Mouse (Mus musculus) inflammation-experienced regulatory T-cells, adult 6 months (primary cell): Measurements from ENCODE around the gene Atp1a3. TPM values are rescaled to one million over a fixed set of nuclear protein-coding genes. Genes with fewer than 3 reads are reported as not detected.

Experiments
- ATAC-seq: one replicate; pipeline ENCODE4 v1.8.0; 2017
- polyA plus RNA-seq, 3 experiments: library from polyadenylated mRNA; unstranded; fragments of 100-300 nt; shearing (Covaris generic); gene quantifications; one replicate each; pipeline ENCODE4 v1.2.1; 2017

Gene Atp1a3
- polyA plus RNA-seq, 3 experiments from 2014 or later, result 0.62 to 3.6 (median 3.4) TPM

DNA sequence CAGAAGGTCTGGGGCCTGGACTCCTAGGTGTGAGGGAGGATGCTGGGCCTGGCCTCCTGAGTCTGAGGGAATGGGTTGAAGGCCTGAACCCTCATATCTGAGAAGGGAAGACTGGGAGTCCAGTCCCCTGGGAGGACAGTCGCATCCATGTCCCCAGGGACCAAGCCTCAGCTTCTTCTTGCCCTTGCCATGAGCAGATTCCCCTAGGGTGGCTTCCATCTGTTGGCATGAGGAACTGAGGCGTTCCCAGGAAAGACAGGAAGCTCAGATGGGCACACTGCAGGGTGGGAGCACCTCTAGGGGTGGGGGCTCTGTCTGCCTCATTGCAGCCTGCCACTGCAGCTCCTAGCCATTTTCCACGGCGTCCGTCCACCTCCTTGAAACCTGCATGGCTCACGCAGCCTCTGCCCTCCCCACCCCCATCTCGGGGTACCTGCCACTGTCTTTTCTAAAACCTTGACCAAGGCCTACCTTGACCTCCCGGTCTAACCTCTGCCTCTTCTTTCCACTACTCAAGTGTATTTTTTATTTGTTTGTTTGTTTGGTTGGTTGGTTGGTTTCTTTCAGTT, 1.9 kb downstream of the Atp1a3 start:
- ATAC-seq, result no peak

DNA sequence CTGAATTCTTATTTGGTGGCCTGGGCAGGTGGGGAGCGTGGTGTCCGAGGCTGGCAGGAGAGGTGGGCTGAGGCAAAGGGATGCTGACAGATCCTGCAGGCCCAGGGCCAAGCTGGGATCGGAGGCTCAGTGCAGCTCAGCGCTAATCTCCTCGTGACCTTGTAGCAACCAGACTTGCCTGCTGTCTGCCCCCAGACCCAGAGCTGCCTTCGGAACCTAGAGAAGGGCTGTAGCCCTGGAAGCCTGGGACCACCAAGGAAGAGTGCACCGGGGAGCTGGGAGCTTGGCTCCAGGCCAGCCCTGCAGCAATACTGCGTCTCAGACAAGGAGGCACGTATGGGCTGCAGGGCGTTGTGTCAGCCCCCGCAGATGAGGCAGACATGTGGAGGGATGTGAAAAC, 2.5 kb downstream of the Atp1a3 start:
- no peak for ATAC-seq

DNA sequence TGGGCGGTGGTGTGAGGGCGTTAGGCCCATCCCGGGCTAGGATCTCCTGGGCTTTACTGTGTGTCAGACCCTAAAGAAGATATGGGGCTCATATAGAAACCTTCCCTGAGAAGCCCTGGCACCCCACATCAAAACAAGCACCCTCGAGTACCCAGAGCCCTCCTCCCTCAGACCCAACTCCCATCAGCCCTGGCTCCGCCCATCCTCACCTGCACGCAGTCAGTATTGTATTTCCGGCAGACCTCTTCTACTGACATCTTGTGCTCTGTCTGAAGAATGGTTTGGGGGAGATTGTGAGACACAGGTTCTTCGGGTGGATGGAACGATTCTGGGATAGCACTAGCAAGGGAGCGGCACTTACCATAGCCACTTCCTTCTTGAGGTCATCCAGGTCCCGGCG, 5.0 kb downstream of the Atp1a3 start:
- peak; percentile 82 for ATAC-seq

DNA sequence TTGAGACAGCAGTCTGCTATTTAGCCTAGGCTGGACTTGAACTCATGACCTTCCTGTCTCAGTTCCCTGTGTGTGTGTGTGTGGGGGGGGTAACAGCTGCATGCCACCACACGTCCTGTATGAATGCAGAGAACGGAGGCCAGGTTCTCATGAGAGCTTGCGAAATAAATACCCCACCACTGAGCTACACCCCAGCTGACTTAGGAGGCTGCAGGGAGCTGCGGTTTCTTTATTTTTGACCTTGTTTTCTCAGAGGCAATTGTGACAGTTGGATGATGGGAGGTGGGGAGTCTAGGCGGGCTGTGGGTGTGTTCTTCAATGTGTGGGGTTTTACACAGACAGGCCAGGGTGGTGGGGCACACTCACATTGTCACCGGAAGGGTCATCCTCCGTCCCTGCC, 5.5 kb downstream of the Atp1a3 start:
- ATAC-seq, result peak; percentile 44

DNA sequence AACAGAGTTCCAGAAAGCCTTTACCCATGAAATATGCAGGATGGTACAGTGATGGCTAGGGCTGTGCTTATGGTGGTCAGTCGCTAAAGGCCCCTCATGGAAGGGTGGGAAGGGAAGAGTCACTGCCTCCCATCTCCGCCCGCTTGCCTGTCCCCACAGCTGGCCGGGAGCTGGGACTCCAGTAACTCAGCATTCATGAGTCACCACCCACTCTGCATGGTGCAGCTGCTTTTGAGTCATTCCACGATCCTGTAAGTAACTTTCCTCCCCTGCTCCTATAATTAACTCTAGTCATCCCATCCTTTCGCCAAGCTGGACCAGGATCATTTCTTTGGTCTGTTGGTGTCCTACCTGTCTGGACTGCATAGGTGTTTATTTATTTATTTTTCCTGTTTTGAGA, 12.7 kb downstream of the Atp1a3 start:
- no peak for ATAC-seq

DNA sequence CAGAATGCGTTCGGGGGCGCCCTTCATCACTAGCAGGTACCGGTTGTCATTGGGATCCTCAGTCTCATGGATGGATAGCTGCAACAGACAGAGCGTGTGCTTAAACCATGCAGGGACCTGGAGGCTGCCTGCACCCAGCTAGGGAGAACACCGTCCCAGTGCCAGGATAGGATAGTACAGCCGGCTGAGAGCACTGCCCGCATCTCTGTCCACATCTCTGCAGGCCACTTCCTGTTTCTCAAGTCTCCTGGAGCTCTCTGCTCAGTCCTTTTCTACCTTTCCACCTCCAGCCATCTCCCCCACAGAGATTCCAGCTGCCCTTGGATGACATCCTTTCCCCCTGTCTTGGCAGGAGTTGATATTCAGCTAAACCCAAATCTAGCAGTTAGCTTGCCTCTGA, 15.3 kb downstream of the Atp1a3 start:
- no peak for ATAC-seq

DNA sequence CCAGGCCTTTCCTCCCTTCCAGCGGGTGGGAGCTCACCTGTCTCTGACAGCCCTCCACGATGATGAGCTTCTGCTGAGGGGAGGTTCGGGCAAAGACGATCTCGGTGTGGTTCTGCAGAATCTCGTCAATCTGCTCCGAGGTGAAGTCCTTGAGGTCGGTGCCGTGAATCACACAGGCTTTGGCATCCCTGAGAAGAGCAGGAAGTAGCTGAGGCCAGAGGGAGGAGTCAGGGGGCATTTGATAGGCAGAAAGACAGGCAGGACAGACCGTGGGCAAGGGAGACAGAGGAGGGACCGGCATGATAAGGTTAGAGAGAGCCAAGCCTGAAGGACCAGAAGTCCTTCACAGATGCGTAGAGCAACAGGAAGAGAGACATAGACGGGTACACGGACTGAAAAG, 17.8 kb downstream of the Atp1a3 start:
- ATAC-seq, result no peak

DNA sequence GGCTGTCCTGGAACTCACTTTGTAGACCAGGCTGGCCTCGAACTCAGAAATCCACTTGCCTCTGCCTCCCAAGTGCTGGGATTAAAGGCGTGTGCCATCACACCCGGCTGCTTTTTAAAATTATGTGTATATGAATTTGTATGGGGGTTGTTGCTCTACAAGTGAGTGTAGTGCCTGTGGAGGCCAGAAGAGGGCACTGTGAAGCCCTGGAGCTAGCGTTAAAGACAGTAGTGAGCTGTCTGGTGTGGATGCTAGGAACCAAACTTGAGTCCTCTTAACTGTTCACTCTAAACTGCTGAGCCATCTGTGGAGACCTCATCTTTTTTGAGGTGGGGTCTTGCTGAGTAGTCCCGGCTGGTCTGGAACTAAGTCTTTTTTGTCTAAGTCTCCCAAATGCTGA, 20.0 kb downstream of the Atp1a3 start:
- no peak for ATAC-seq

DNA sequence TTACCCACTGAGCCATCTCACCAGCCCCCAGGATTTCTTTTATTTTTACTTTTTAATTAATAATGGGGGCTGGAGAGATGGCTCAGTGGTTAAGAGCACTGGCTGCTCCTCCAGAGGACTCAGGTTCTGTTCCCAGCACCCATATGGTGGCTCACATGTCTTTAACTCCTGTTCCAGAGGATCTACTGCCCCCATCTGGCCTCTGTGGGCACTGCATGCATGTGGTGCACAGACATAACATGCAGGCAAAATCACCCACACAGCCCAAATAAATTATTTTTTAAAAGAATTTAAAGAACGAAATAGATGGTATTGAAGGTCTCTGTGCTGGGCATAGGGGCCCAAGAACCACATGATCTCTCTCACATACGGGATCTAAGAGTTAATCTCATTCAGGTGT, 21.5 kb downstream of the Atp1a3 start:
- ATAC-seq, result no peak

DNA sequence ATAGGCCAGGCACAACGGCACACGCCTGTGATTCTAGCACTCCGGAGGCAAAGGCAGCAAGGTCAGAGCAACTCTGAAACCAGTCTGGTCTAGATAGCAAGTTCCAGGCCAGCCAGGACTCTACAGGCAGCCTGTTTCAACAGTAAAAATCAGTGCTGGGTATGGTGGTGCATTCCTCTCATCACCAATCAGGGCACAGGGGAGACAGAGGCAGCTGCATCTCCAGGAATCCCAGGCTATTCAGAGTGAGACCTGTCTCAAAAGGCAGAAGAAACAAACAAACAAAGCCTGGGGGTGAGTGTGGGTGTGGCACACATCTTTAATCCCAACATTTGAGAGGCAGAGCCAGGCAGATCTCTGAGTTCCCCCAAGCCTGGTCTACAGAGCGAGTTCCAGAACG, 22.4 kb downstream of the Atp1a3 start:
- ATAC-seq, result no peak

DNA sequence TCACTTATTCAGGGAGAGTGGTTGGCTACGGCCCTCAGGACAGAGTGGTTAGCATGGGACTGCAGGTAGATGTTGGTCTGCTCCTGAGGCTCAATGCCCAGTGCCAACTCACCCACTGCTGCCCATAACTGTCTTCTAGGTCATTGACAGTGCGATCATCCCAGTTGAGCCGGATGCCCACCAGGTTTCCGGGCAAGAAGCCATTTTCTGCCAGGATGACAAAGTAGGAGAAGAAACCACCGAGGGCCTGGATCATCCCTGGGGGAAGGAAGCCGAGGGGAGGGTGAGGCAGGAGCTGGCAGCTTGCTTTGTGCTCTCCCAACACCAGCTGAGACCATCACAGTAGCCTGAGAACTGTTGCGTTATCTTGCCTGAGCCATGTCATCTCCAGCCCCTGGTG, 25.3 kb downstream of the Atp1a3 start:
- no peak for ATAC-seq

DNA sequence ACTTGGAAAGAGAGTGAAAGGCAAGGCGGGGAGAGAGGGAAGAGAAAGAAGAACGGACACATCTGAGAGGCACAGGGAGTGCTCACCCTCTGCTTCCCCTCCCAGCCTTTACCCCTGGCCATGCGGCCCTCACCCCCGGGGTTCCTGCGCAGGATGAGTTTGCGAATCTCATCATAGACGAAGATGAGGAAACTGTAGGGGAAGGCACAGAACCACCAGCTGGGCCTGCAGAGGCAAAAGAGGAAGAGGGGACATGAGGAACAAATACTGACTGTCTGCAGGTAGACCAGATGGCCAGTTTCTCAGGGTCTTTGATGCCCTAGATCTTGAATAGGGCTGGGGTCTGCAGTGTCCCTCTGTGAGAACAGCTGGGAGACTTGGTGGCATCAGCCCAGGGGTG, 27.0 kb downstream of the Atp1a3 start:
- no peak for ATAC-seq

DNA sequence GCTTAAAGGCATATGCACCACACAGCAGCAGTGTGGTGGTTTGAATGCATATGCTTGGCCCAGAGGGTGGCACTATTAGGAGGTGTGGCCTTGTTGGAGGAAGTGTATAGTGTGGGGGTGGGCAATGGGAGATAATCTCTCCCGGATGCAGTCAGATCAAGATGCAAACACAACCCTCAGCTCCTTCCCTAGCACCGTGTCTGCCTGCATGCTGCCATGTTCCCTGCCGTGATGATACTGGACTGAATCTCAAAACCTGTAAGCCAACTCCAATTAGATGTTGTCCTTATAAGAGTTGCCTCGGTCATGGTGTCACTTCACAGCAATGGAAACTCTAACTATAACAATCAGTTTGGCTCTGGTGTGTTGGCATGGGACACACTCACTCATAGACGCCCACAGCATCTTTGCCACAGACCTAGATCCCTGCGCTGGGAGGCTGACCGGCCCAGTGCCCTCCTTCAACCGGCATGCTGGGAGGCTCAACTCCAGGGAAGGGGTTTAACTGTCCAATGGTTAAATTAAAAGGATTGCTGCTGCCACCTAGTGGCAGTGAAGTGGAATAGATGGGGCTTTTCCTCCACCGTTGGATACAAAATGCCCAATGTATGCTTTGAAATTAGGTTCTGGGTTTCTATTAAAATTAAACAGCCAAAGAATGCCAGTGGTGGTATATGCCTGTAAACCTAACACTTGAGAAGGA, 30.7 kb downstream of the Atp1a3 start:
- peak; percentile 42 for ATAC-seq

DNA sequence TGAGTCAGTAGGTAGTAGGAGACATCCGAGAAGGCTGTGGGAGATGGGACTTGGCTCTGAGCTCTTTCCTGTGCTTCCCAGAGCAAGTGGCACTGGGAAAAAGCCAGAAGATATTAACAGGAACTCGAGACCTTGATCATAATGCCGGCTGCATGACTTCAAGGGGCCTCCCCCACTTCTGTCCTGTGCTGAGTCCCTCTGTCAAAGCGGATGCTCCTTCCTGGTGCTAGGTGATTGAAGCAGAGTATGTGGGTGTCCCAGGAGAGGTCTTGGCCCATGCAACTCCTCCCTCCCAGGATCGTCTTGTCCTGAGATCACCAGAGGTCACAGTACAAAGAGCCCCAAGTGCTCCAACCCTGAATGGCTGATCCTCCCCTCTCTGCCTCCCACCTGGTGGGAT, 31.9 kb downstream of the Atp1a3 start:
- ATAC-seq, result no peak

DNA sequence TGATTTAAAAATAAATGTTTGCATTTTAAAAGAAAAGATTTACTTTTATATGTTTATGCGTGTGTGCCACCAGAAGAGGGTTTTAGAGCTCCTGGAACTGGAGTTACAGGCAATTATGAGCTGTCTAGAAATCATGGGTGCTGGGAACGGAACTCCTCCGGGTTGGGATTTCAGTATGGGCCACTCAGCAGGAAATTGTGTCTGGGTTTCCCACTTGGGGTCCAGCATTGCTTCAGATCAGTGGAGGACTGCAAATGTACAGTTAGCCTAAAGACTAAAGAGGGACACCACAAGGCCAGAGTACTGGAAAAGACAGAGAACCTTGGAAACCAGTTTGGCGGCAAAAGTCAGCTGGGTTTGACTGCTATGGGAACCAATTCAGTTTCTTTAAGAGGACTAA, 32.5 kb downstream of the Atp1a3 start:
- ATAC-seq, result no peak

DNA sequence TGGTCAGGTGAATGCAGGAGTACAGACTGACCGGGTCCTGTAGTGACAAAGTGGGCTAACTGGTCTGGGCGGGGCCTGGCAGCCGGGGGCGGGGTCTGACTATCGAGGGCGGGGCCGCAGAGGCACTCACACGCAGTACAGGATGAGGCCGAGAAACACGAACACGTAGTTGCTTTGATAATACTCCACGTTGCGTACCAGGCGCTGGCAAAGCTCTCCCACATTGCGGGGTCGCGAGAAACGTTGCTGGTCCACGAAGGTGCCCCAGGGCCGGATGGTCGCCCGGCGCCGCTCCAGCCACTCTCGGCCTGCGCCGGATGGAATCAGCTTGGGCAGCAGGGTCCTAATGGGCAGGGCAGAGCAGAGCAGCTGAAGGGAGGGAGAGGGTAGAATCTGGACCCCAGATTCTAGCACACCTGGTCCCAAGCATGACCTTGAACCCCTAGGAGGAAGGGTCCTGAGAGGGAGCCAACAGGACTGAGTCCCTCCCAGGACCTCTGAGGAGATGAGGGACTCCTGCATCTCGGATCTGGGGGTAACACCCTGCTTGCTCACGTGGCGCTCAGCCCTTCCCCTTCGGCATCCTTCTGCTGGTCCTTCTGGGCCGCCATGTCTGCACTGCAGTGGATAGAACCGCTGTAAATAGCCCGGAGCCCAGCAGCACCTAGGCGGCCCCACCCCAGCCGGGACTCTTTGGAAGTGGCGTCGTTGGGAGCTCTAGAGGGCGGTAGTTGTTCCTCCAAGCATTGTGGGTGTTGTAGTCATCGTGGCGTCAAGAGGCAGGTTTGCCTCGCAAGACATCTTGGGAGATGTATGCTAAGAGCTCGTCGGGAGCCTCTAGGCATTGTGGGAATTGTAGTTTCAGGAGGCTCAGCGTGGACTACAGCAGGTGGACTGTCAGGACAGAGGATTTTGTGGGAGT, 33.5 kb downstream of the Atp1a3 start, which contains the start of gene Rabac1:
Rabac1 (minus strand) TSS at position 783 of the 922 bp plus-strand sequence.
- peak; percentile 92 for ATAC-seq

DNA sequence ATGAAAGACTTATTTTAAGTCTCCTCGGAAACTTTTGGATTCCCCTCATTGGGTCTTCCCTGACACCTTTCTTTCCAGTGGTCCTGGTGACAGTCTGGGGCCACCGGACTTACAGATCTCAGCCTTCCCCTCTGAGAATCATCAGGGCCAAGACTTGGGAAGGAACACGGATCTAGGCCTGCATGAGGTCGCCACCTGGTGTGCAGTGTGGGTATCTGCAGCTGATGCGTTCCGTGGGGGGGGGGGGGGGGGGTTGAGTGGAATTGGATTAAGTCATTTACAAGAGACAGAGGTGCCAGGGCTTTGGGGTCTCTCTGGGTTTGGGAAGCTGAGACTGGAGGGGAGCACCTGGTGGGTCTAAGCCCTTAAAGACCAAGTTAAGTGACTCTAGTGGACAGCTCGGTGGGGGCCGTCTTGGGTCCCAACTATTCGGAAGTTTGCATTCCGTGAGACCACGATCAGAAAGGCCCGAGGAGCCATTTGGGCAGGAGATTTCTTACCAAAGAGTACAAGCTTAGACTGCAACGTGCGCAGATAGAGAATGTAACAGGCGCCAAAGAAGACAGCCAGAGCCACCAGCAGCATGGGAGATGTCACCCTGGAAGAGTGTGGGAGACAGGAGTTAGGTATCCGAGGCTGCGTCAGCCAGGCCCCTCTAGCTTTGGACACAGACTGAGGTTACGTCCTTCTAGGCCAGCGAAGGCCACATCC, 34.3 kb downstream of the Atp1a3 start:
- peak; percentile 3 for ATAC-seq

DNA sequence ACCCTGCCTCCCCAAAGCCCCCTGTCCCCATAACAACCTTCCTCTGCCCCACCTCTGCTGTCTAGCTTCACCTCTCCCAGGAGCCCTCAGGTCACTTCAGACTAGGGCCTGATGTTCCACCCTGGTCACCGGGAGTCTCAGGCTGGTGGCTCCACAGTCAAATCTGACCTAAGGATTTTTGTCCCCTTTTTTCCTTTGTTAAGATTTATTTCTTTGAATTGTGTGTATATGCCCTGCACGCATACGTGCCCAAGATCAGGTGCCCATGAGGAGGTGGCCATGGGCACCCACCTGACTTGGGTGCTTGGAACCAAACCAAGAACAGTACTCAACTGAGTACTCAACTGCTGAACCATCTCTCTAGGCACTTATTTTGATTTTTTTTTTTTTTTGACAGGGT, 35.4 kb downstream of the Atp1a3 start:
- ATAC-seq, result no peak

DNA sequence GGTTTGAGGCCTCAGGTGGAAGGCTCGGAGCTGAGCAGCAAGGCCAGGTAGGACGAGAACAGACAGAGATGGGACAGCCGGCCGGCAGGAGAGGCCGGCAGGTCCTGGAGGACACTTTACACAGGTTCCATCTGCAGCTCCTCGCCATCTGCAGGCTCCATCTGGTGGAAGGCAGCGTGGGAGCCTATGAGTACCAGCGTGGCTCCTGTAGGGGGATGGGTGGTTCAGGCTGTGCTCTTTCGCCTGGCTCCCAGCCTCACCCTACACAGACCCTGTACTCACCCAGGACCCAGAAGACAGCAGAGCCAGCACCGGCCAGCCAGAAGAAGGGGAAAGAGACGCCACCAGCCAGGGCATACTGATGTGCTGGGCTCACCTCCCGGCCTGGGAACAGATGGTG, 36.0 kb downstream of the Atp1a3 start:
- no peak for ATAC-seq

DNA sequence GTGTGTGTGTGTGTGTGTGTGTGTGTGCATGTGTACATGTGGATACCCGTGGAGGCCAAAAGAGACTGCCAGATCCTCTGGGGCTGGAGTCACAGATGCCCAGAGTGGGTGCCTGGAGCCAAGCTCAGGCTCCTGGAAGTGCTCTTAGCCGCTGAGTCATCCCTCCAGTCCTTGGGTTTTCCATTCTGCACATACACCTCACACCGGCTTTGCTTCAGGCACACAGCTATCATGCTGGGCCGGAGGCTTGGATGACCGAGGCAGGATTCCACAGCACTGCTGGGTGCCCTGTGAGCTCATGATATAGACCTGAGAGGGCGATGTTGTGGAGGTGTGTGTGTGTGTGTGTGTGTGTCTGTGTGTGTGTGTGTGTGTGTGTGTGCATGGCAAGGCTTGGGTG, 37.3 kb downstream of the Atp1a3 start:
- ATAC-seq, result no peak

DNA sequence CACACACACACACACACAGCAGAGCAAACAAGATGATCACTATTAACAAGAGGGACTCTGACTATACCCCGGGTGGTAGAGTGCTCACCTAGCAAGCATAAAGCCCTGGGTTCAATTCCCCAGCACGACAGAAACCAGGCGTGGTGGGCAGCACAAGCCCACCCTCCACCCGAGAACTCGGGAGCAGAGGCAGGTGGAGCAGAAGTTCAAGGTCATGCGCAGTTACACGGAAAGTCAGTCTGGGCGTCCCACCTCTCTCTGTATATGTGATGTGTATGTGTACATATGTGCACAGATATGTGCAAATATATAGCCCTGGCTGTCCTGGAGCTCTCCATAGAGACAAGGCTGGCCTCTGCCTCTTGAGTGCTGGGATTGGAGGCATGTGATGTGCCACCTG, 37.8 kb downstream of the Atp1a3 start:
- no peak for ATAC-seq

DNA sequence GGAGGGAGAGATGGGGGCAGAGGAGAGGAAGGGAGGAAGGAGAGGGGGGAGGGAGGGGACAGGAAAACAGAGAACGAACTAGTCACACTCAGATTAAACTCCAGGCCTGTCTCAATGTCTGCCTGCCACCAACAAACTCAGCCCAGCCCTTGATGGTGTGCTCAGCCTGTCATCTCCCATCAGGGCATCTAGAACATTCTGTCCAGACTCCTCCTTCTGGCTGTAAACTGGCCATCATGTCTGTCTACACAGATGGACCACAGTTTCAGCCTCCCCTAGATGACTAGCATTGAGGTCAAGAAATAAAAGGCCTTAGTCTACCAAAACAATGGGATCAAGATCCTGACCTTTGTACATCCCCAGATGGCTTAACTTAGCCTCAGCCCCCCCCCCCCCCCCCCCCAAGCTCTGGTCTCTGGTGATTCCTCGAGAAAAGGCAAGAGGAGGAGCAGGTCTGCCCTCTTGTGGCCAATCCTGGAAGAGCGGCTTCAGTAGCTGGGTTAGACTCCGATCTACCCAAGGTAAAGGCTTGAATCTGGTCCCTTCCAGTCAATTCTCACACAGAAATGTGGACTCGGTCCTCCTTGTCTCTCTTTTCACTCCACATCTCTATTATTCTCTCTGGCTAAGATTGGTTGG, 40.7 kb downstream of the Atp1a3 start:
- no peak for ATAC-seq

DNA sequence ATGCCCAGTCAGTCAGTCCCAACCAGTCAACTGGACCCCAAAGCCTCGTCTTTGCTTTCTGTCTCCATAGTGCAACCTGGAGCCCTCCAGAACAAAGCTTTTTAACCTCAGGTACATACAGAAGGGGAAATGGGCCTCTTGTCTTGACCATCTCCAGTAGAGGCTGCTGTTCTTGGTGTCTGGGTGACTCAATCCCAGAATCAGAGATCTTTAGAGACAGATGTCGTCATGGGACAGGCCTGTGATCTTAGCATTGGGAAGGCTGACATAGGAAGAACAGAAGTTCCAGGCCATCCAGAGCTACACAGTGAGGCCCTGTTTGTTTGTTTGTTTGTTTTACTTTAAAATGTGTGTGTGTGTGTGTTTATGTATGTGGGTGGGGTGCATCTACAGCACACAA, 41.5 kb downstream of the Atp1a3 start:
- ATAC-seq, result no peak
